Mouse (Mus musculus): Measurements from ENCODE around the gene Ptgis. TPM values are rescaled to one million over a fixed set of nuclear protein-coding genes. Genes with fewer than 3 reads are reported as not detected.

The Ptgis gene
- polyA plus RNA-seq, 1 experiment from 2014 or later = 23.9 TPM

DNA sequence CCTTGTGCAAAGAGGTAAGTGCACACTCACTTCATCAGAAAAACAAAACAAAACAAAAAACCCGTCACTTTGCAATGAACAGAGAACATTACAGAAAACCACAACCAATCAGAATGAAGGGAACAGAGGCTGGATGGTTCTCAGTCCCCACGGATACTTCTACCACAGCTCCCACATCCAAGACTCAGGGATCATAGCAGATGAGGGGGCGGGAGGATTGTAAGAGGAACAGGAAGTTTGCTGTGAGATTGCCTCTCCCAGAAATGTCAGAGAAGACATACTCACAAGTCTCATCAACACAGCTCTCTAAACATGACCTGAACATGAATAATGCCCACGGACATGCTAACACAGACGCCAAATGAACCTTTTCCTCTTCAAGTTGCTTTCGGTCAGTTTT, 91.4 kb downstream of the Ptgis start:
- H3K27ac ChIP-seq = no peak overlapping the region
- no peak for ATAC-seq (ENCODE audit: insufficient number of reproducible peaks, insufficient read depth, low FRiP score, low TSS enrichment, low read depth)
- no peak overlapping the region for H3K9ac ChIP-seq (replicated peaks)
- peaks cover 12% of the 10 kb centered on the region; the same call in 1 of the 2 replicates for H3K9me3 ChIP-seq
- 0 out of 2 replicates have a peak, but pooled peaks cover 6% of the 10 kb centered on the region for H3K4me1 ChIP-seq (replicated peaks)
- WGBS = 90% methylated on average over 6 of the region's 6 CpGs
- no peak overlapping the region for H3K4me2 ChIP-seq
- no peaks in the 10 kb centered on the region for H3K36me3 ChIP-seq
- no peak overlapping the region for H3K4me3 ChIP-seq (replicated peaks)
- H3K27me3 ChIP-seq = peaks cover 27% of the 10 kb centered on the region

DNA sequence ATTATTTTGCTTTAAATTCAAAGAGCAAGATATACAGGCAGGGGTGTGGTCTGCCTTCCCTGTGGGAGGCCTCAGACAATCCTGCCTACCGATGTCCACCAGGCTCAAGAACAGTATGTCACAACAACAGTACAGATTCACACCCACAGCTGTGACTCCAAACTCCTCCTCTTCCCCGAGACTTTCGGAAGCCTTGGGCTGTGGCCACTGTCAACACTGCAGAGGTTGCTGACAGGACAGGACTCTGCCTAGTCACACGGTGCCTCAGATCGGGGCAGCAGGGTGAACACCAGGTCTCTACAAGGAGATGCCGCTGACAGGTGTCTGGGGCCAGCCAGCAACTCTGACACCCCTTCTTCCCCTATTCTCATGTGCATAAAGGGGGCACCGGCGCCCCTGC, 92.7 kb downstream of the Ptgis start:
- Histone ChIP-seq H3K27me3 (peaks cover 33% of the 10 kb centered on the region), H3K9ac (replicated peaks) (no peak overlapping the region), H3K36me3 (no peaks in the 10 kb centered on the region), H3K9me3 (peaks cover 12% of the 10 kb centered on the region; the same call in 1 of the 2 replicates), H3K4me3 (replicated peaks) (no peak overlapping the region), H3K4me1 (replicated peaks) (0 out of 2 replicates have a peak, but pooled peaks cover 6% of the 10 kb centered on the region), H3K27ac (no peak overlapping the region), H3K4me2 (no peak overlapping the region)
- ATAC-seq (ENCODE audit: insufficient number of reproducible peaks, insufficient read depth, low FRiP score, low TSS enrichment, low read depth) = no peak
- WGBS = 86% methylated on average over 8 of the region's 8 CpGs

DNA sequence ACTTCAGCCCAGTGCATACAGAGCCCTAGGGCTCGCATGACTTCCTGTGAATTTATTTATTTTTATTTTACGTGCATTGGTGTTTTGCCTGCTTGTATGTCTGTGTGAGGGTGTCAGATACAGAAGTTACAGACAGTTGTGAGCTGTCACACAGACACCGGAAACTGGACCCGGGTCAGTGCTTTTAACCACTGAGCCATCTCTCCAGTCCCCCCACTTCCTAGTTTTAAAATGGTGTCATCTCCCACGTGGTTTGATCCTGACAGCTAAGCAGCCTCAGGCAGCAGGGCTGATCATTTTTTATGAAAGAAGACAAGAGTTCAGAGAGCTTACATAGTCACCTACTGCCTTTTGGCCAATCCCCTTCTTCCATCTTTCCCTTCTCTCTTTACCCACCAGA, 94.5 kb downstream of the Ptgis start:
- WGBS = 71% methylated on average over 5 of the region's 5 CpGs
- H3K4me3 ChIP-seq (replicated peaks) = no peak overlapping the region
- ATAC-seq (ENCODE audit: insufficient number of reproducible peaks, insufficient read depth, low FRiP score, low TSS enrichment, low read depth) = no peak
- H3K27me3 ChIP-seq = peaks cover 38% of the 10 kb centered on the region
- peaks cover 9% of the 10 kb centered on the region; the same call in 1 of the 2 replicates for H3K9me3 ChIP-seq
- H3K36me3 ChIP-seq = no peaks in the 10 kb centered on the region
- no peak overlapping the region for H3K27ac ChIP-seq
- no peak overlapping the region for H3K9ac ChIP-seq (replicated peaks)
- 0 out of 2 replicates have a peak, but pooled peaks cover 6% of the 10 kb centered on the region for H3K4me1 ChIP-seq (replicated peaks)
- no peak overlapping the region for H3K4me2 ChIP-seq

DNA sequence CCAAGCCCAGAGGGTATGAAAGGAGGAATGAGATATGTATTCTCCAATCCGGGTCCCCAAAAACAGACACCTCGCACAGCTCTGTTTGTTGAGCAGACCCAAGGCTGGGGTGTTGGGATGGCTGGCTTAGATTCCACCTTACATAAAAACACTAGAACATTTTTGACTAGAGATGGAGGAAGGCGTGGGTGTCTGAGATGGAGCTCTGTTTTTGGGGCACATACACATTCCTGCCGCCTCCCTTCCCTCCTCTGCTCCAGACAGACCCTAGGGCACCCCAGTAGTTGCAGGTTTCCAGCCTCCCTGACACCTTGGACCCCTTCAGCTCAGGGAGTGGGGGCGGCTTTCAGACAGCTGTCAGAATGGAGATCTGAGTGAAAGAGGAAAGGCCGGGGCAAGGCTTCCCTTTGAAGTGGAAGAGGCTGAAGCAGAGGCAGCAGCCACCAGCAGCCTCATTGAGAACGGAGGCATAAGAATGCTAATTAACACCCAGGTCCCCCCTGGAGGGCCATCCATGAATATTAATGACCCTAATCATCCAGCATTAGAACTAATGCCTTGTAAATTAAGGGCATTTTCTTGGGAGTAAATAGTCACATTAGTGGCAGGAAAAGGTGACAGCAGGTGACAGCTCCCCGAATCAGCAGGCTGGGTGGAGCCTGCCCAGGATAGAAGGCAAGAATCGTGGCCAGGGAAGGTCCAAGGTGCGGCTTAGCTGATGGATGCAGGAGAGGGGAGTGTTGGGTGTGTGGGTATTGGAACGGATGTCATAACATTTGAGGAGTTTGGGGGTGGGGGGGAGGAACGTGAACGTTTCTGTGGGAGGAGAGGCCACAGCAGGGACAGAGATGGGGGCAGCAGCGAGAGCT, 95.7 kb downstream of the Ptgis start:
- 10% methylated on average over 14 of the region's 14 CpGs for WGBS
- Histone ChIP-seq H3K4me3 (replicated peaks) (no peak overlapping the region), H3K9ac (replicated peaks) (no peak overlapping the region), H3K36me3 (no peaks in the 10 kb centered on the region), H3K27me3 (peaks cover 38% of the 10 kb centered on the region), H3K9me3 (peaks cover 4% of the 10 kb centered on the region; the same call in 1 of the 2 replicates), H3K4me1 (replicated peaks) (0 out of 2 replicates have a peak, but pooled peaks cover 6% of the 10 kb centered on the region), H3K27ac (no peak overlapping the region), H3K4me2 (no peak overlapping the region)
- no peak for ATAC-seq (ENCODE audit: insufficient number of reproducible peaks, insufficient read depth, low FRiP score, low TSS enrichment, low read depth)

DNA sequence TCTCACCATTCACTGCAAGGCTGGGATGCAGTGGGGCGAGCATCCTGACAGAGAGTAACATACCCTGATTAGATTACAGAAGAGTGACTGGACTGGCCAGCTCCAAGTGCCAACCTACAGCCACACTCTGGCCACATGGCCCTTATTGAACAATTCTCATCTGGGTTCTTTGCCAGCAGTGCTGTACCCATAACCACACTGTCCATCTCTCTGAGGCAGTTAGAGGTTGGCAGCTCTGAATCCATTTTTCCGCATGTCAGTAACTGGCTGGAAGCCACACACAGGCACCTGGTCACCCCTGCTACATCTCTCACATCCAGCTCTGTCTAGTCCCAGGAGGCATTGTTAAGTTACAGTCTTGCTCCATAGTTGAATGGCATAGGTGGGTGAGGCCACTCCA, 96.5 kb downstream of the Ptgis start:
- WGBS = 59% methylated on average over 2 of the region's 2 CpGs
- H3K36me3 ChIP-seq = no peaks in the 10 kb centered on the region
- no peak overlapping the region for H3K9ac ChIP-seq (replicated peaks)
- peaks cover 4% of the 10 kb centered on the region; the same call in 1 of the 2 replicates for H3K9me3 ChIP-seq
- ATAC-seq (ENCODE audit: insufficient number of reproducible peaks, insufficient read depth, low FRiP score, low TSS enrichment, low read depth) = no peak
- no peak overlapping the region for H3K27ac ChIP-seq
- 0 out of 2 replicates have a peak, but pooled peaks cover 6% of the 10 kb centered on the region for H3K4me1 ChIP-seq (replicated peaks)
- H3K4me2 ChIP-seq = no peak overlapping the region
- peaks cover 38% of the 10 kb centered on the region for H3K27me3 ChIP-seq
- no peak overlapping the region for H3K4me3 ChIP-seq (replicated peaks)

DNA sequence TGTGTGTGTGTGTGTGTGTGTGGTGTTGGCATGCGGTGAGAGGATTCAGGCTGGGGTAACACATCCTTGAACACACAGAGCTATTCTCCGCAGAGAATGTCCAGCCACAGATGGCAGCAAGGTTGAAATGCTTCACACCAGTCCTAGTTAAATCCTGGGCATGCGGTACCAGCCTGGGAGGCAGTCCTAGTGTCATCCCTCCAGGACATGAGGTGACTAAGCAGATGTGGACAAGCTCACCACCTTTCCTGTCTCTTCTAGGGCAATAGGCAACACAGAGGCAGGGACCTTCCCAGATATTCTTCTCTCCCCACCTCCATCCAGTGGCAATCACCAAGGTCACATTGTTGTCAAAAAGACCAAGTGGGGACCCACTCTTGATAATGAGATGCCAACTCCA, 98.1 kb downstream of the Ptgis start:
- no peak overlapping the region for H3K4me3 ChIP-seq (replicated peaks)
- peaks cover 38% of the 10 kb centered on the region for H3K27me3 ChIP-seq
- H3K4me1 ChIP-seq (replicated peaks) = 0 out of 2 replicates have a peak, but pooled peaks cover 6% of the 10 kb centered on the region
- no peak overlapping the region for H3K27ac ChIP-seq
- WGBS = 93% methylated on average over 3 of the region's 3 CpGs
- no peak for ATAC-seq (ENCODE audit: insufficient number of reproducible peaks, insufficient read depth, low FRiP score, low TSS enrichment, low read depth)
- no peaks in the 10 kb centered on the region for H3K9me3 ChIP-seq
- H3K4me2 ChIP-seq = no peak overlapping the region
- H3K36me3 ChIP-seq = no peaks in the 10 kb centered on the region
- H3K9ac ChIP-seq (replicated peaks) = no peak overlapping the region

DNA sequence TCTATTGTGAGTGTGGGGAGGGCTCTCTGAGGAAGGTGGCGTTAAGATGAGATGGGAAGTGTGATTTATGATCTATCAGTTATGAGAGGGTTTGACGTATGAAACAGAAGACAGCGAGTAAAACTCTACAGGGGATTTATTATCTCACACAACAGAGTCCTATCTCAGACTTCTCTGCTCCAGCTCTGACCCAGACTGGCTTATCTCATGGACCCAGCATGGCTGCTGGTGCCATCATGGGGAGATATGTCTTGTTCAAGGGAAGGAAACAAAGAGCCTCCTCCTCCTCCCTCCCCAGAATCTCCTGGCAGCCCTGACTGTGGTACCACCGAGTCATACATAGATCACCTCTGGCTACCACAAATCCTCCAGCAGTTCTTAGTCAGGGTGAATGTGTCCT, 98.6 kb downstream of the Ptgis start:
- Histone ChIP-seq H3K27ac (no peak overlapping the region), H3K27me3 (peaks cover 38% of the 10 kb centered on the region), H3K4me3 (replicated peaks) (no peak overlapping the region), H3K9me3 (no peaks in the 10 kb centered on the region), H3K4me1 (replicated peaks) (0 out of 2 replicates have a peak, but pooled peaks cover 6% of the 10 kb centered on the region), H3K36me3 (no peaks in the 10 kb centered on the region), H3K4me2 (no peak overlapping the region), H3K9ac (replicated peaks) (no peak overlapping the region)
- WGBS = 83% methylated on average over 4 of the region's 4 CpGs
- no peak for ATAC-seq (ENCODE audit: insufficient number of reproducible peaks, insufficient read depth, low FRiP score, low TSS enrichment, low read depth)

Other genes with a start within 250 kb of the Ptgis start
- gene Stau1, start 244.3 kb downstream of the Ptgis start, polyA plus RNA-seq (2016; fragmentation: Nextera tagmentation; extraction: Ambion mirVana) = 113 and 120 TPM in 2 replicates
- 62.8 and 65.1 TPM in 2 replicates for gene Ddx27, start 225.4 kb downstream of the Ptgis start, polyA plus RNA-seq (2016; fragmentation: Nextera tagmentation; extraction: Ambion mirVana)
- 6.7 and 8.4 TPM in 2 replicates for gene Znfx1, start 177.6 kb downstream of the Ptgis start, polyA plus RNA-seq (2016; fragmentation: Nextera tagmentation; extraction: Ambion mirVana)
- 0.38 and 0.44 TPM in 2 replicates for gene Kcnb1, start 50.4 kb downstream of the Ptgis start, polyA plus RNA-seq (2016; fragmentation: Nextera tagmentation; extraction: Ambion mirVana)
- 11.4 and 14.1 TPM in 2 replicates for gene B4galt5, start 108.6 kb upstream of the Ptgis start, polyA plus RNA-seq (2016; fragmentation: Nextera tagmentation; extraction: Ambion mirVana)
- 24.9 and 27.0 TPM in 2 replicates for gene Slc9a8, start 181.1 kb upstream of the Ptgis start, polyA plus RNA-seq (2016; fragmentation: Nextera tagmentation; extraction: Ambion mirVana)